Mouse (Mus musculus) neural tube, embryonic 15.5 days (tissue): ENCODE data around the gene Pet100. TPM values are rescaled to one million over a fixed set of nuclear protein-coding genes. Genes with fewer than 3 reads are reported as not detected.
A peak's percentile ranks its signal among the peaks of the same experiment; 100 is the strongest.

ENCODE experiments used
- ATAC-seq: fragments of 200-750 bp; cut with Nextera tagmentation; 2 replicates; pipeline ENCODE4 v1.8.0; 2017; ENCODE audit warnings: mild to moderate bottlenecking, moderate TSS enrichment, moderate library complexity; ENCODE audit not compliant: low FRiP score
- H3K27ac ChIP-seq: fragments of 300-500 bp; sonication (generic); replicated peaks from 2 replicates; pipeline ENCODE4 v1.5.1; 2015; ENCODE audit warnings: mild to moderate bottlenecking, inconsistent platforms
- H3K27me3 ChIP-seq: fragments of 300-500 bp; sonication (generic); replicated peaks from 2 replicates; pipeline ENCODE4 v1.6.1; 2015; ENCODE audit warnings: inconsistent platforms
- H3K36me3 ChIP-seq: fragments of 300-500 bp; sonication (generic); 2 replicates; pipeline ENCODE4 v1.6.1; 2015; ENCODE audit warnings: inconsistent platforms
- H3K4me1 ChIP-seq: fragments of 300-500 bp; sonication (generic); 2 replicates; pipeline ENCODE4 v1.6.1; 2015; ENCODE audit warnings: inconsistent platforms
- H3K4me2 ChIP-seq: fragments of 300-500 bp; sonication (generic); 2 replicates; pipeline ENCODE4 v1.6.1; 2015; ENCODE audit warnings: inconsistent platforms, mild to moderate bottlenecking, moderate library complexity
- H3K4me3 ChIP-seq: fragments of 300-500 bp; sonication (generic); replicated peaks from 2 replicates; pipeline ENCODE4 v1.5.1; 2015; ENCODE audit warnings: mild to moderate bottlenecking, inconsistent platforms
- H3K9ac ChIP-seq: fragments of 300-500 bp; sonication (generic); replicated peaks from 2 replicates; pipeline ENCODE4 v1.6.1; 2015; ENCODE audit warnings: mild to moderate bottlenecking, inconsistent platforms
- H3K9me3 ChIP-seq: fragments of 300-500 bp; sonication (generic); replicated peaks from 2 replicates; pipeline ENCODE4 v1.6.1; 2016; ENCODE audit warnings: inconsistent platforms
- WGBS: fragments of 180-500 bp; shearing (Covaris S2); methylation state at CpG from one replicate; pipeline ENCODE4 v1.1.7; 2015; ENCODE audit warnings: mixed read lengths; 5-methylcytosine and 5-hydroxymethylcytosine counted together
- polyA plus RNA-seq: library from polyadenylated mRNA; unstranded; fragments of >200 nt; fragmentation: Nextera tagmentation; extraction: Ambion mirVana; gene quantifications from 2 replicates; pipeline ENCODE4 v1.2.1, GENCODE M21; 2015

The Pet100 gene
- polyA plus RNA-seq, 1 experiment from 2014 or later = 90.1 TPM

DNA sequence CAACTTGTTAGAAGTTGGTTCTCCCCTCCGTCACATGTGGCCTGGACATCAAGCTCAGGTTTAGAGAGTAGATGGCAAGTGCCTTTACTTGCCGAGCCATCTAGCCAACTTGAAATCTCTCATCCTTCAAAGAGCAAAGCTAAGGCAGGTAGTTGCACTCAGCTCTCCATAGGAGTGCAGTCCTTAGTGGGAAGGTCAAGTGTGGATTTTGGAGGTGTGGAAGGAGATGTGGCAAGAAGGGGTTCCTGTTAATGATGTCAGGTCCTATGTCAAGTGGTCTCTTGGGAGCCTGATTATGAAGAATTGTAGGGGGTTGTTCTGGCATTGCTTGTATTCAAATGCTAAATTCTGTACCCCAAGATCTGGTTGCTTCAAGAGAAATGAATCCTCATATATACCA, 26.9 kb upstream of the Pet100 start:
- Histone ChIP-seq H3K9ac (no peak overlapping the region), H3K27ac (no peak overlapping the region), H3K4me3 (no peak overlapping the region), H3K36me3 (peaks cover 18% of the 10 kb centered on the region), H3K4me2 (no peak overlapping the region), H3K27me3 (no peaks in the 10 kb centered on the region), H3K9me3 (no peaks in the 10 kb centered on the region), H3K4me1 (peaks cover 3% of the 10 kb centered on the region; the same call in 1 of the 2 replicates)
- ATAC-seq = no peak
- WGBS = 91% methylated on average over 2 of the region's 2 CpGs

DNA sequence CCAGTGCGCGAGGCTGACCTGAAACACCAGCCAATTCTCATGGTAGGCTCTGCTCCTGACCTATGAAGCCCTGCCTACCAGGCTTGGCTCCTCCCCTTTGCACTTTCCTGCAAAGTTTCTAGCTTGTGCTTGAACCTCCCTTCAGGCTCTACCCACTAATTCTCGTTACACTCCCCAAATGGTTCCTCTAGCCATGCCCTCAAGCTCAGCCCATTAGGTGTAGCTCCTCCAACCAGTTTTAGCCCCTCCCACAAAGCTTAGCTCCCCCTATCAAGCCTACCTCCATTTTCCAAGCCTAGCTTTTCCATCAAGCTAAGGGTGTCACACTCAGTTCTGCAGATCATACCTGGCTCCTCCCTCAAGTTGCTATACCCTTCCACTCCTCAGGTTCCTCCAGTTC, 23.3 kb upstream of the Pet100 start:
- WGBS = 86% methylated on average over 3 of the region's 3 CpGs
- Histone ChIP-seq H3K9me3 (no peaks in the 10 kb centered on the region), H3K9ac (no peak overlapping the region), H3K4me3 (no peak overlapping the region), H3K27me3 (no peaks in the 10 kb centered on the region), H3K36me3 (peaks cover 51% of the 10 kb centered on the region), H3K4me1 (peaks cover 3% of the 10 kb centered on the region; the same call in 1 of the 2 replicates), H3K27ac (no peak overlapping the region), H3K4me2 (no peak overlapping the region)
- no peak for ATAC-seq

DNA sequence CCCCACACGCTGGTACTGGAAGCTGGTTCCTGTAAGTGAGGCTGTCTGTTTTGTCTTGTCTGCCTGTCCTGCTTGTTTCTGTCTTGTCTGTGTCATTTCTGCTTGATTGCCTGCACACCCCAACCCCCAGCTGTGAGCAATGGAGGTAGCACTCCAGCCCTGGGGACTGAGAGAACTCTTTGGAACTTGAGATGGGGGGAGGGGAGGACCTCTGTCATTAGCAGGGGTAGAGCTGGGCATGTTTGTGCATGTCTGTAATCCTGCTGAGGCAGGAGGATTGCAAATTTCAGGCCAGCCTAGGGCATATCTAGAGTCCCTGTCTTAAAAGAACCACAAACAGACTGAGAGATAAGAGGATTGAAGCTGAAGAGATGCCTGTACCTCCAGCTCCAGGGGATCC, 22.1 kb upstream of the Pet100 start:
- no peaks in the 10 kb centered on the region for H3K9me3 ChIP-seq
- H3K27me3 ChIP-seq = no peaks in the 10 kb centered on the region
- no peak overlapping the region for H3K27ac ChIP-seq
- peaks cover 63% of the 10 kb centered on the region for H3K36me3 ChIP-seq
- no peak overlapping the region for H3K4me3 ChIP-seq
- ATAC-seq = no peak
- 50% methylated on average over 1 of the region's 1 CpGs for WGBS
- no peak overlapping the region for H3K9ac ChIP-seq
- H3K4me1 ChIP-seq = no peaks in the 10 kb centered on the region
- H3K4me2 ChIP-seq = no peak overlapping the region

DNA sequence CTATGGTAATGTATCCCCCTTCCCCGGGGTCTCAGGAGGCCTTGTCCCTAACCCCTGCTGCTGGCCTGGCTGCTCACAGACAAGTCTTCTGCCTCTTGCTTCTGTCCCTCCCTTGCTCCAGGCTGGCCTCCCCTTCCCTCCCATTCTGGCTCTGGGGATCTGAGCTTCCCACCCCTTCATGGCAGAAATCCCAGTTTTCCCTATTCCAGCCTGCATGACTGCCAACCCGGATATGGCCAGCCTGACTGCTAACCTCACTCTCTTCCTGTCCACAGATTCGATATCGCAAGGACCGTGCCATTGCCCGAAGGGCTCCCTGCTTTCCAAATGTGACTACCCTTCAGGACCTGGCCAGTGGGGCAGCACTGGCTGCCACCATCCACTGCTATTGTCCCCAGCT, 20.9 kb upstream of the Pet100 start:
- H3K4me2 ChIP-seq = no peak overlapping the region
- H3K4me1 ChIP-seq = no peaks in the 10 kb centered on the region
- no peak overlapping the region for H3K4me3 ChIP-seq
- no peak overlapping the region for H3K27ac ChIP-seq
- ATAC-seq = no peak
- WGBS = 97% methylated on average over 6 of the region's 6 CpGs
- H3K36me3 ChIP-seq = peaks cover 73% of the 10 kb centered on the region
- H3K27me3 ChIP-seq = no peaks in the 10 kb centered on the region
- H3K9me3 ChIP-seq = no peaks in the 10 kb centered on the region
- no peak overlapping the region for H3K9ac ChIP-seq

DNA sequence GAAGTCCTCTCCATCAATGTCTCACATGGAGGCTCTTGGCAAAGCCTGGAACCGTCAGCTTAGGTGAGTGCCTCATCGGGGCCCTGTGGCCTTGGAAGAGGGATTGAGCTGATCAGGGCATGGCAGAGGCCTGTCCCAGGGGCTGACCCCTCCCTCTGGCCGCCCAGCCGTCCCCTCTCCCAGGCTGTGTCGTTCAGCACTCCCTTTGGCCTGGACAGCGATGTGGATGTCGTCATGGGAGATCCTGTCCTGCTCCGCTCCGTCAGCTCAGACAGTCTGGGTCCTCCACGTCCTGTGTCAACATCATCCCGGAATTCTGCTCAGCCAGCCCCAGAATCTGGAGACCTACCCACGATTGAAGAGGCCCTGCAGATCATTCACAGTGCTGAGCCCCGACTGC, 17.9 kb upstream of the Pet100 start:
- Histone ChIP-seq H3K27me3 (no peaks in the 10 kb centered on the region), H3K4me1 (no peaks in the 10 kb centered on the region; the same call in 1 of the 2 replicates), H3K4me3 (no peak overlapping the region), H3K9me3 (no peaks in the 10 kb centered on the region), H3K36me3 (peaks cover 94% of the 10 kb centered on the region), H3K27ac (no peak overlapping the region), H3K4me2 (no peak overlapping the region), H3K9ac (no peak overlapping the region)
- no peak for ATAC-seq
- 85% methylated on average over 13 of the region's 13 CpGs for WGBS

DNA sequence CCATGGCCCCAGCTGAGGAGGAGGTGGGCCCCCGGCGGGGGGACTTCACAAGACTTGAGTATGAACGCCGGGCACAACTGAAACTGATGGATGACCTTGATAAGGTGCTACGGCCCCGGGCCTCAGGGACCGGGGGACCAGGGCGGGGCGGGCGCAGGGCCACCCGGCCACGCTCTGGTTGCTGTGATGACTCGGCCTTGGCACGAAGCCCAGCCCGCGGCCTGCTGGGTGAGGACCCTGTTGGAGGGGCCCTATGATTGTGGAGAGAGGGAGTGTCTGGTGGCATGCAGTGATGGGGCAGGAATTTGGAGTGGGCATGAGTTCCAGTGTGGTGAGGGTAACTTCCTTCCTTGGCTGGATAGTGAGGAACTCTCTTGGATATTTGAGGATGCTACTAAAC, 14.8 kb upstream of the Pet100 start:
- Histone ChIP-seq H3K4me3 (no peak overlapping the region), H3K9me3 (no peaks in the 10 kb centered on the region), H3K9ac (no peak overlapping the region), H3K36me3 (peaks cover 96% of the 10 kb centered on the region), H3K27ac (no peak overlapping the region), H3K4me1 (no peaks in the 10 kb centered on the region; the same call in 1 of the 2 replicates), H3K27me3 (no peaks in the 10 kb centered on the region), H3K4me2 (no peak overlapping the region)
- no peak for ATAC-seq
- 82% methylated on average over 16 of the region's 16 CpGs for WGBS

DNA sequence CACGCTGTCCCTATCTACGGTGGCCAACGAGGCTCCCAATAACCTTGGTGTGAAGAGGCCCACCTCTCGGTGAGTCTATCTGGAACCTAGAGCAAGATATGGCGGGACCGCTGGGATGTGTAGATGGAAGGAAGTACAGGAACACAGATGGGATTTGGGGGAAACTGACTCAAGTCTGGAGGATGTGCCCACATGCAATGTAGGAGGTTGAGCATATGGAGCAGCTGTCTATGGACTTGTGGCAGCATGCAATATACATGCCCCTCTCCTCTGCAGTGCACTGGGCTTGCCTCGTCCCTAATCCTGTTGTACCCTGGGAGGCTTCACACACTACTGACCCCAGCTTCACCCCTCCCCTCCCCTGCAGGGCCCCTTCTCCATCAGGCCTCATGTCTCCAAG, 13.5 kb upstream of the Pet100 start:
- Histone ChIP-seq H3K27ac (no peak overlapping the region), H3K27me3 (no peaks in the 10 kb centered on the region), H3K4me3 (no peak overlapping the region), H3K4me2 (no peak overlapping the region), H3K9ac (no peak overlapping the region), H3K9me3 (no peaks in the 10 kb centered on the region), H3K4me1 (no peaks in the 10 kb centered on the region; the same call in 1 of the 2 replicates), H3K36me3 (peaks cover 93% of the 10 kb centered on the region)
- no peak for ATAC-seq
- 93% methylated on average over 7 of the region's 7 CpGs for WGBS

DNA sequence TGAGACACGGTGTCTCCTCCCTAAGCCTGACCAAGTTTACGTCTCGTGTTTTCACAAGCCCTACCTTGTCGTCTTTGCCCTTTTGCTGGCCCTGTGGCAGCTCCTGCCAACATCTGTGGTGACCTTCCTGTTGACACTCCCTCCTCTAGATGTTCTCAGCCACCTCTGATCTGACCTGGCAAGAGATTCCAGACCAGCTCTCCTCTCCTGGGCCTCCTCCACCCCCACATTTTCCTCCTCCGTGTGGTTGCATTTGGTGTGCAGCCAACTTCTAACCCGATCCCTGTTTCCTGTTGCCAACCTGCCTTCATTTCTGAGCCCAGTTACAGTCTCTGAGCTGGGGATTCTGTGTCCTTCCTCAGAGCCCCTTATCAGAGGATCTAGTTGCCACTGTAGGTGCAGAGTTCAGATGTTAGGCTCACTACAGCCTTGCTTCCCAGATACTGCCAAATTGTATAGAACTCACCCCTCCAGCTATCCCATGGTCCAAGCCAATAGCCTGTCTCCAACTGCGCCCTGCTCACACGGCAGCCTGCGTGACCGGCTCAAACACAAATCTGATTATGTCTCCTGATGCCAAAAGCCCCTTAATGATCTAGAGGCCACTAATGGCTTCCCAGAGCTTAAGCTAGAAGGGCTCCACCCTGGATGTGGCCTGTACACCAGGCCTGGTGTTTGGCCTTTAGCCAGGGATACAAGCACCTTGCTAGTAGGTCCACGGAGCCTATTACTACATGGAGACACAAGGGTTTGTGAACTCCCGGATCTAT, 12.1 kb upstream of the Pet100 start:
- Histone ChIP-seq H3K27me3 (no peaks in the 10 kb centered on the region), H3K4me2 (no peak overlapping the region), H3K36me3 (peaks cover 93% of the 10 kb centered on the region), H3K9ac (no peak overlapping the region), H3K27ac (no peak overlapping the region), H3K4me1 (no peaks in the 10 kb centered on the region; the same call in 1 of the 2 replicates), H3K9me3 (no peaks in the 10 kb centered on the region), H3K4me3 (no peak overlapping the region)
- WGBS = 88% methylated on average over 12 of the region's 12 CpGs
- no peak for ATAC-seq

DNA sequence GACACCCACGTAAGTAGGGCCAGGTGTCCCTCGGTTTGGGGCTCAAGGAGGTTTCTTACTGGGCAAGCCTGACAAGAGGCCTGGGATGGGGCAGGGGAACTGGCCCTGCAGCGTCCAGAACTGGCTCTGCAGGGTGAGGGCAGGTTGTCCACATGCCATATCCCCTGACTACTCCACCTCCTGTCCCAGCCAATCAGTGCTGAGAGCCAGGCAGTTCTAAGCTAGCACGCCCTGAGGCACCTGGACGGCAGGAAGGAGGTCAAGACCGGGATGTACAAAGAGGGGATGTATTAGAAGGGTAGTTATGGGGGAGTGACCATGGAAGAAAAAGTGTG, 11.6 kb upstream of the Pet100 start:
- peaks cover 93% of the 10 kb centered on the region for H3K36me3 ChIP-seq
- no peaks in the 10 kb centered on the region for H3K27me3 ChIP-seq
- H3K4me3 ChIP-seq = no peak overlapping the region
- ATAC-seq = no peak
- H3K9me3 ChIP-seq = no peaks in the 10 kb centered on the region
- H3K27ac ChIP-seq = no peak overlapping the region
- no peak overlapping the region for H3K4me2 ChIP-seq
- H3K9ac ChIP-seq = no peak overlapping the region
- H3K4me1 ChIP-seq = no peaks in the 10 kb centered on the region; the same call in 1 of the 2 replicates
- 93% methylated on average over 6 of the region's 6 CpGs for WGBS

DNA sequence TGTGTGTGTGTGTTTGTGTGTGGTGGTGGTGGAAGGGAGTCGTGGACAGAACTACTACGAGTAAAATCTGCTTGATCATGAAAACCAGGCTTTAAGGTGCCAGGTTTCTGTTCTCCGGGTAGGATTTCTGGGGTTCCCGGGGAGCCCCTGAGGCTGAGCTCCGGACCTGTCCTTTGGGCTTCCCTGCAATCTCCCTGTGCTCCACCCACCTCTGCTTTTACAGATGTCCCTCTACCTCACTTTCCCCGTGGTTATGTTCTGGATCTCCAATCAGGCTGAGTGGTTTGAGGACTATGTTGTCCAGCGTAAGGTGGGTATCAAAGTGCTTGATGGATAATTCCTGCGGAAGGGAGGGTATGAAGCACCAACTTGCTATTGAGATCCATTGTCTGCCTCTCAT, 771 bp downstream of the Pet100 start:
- no peaks in the 10 kb centered on the region for H3K27me3 ChIP-seq
- peaks cover 28% of the 10 kb centered on the region for H3K4me1 ChIP-seq
- ATAC-seq = no peak
- H3K27ac ChIP-seq = no peak overlapping the region
- peak overlapping the region; percentile 85 for H3K4me2 ChIP-seq
- H3K9me3 ChIP-seq = no peaks in the 10 kb centered on the region
- 70% methylated on average over 8 of the region's 8 CpGs for WGBS
- H3K9ac ChIP-seq = peak overlapping the region; percentile 73
- H3K36me3 ChIP-seq = peaks cover 14% of the 10 kb centered on the region
- peak overlapping the region; percentile 79 for H3K4me3 ChIP-seq

DNA sequence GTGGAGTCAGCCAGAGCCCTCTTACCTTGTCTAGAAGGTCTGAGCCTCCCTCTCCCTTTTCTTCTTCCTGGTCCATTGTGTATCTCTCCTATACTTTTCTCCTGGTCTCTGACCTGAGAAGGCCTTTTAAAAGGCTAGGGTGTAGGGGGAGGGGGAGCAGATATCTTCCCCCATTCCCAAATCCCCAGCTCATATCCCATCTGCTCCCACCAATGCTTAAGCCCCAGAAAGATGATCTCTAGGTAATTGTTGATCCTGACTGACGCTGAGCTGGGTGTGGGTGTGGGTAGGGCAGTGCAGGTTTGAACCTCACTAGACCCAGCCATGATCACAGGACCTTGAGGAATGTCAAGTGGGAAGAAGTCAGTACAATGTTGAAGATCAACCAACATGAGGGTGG, 4.1 kb downstream of the Pet100 start, which contains the start of gene Pcp2:
TSS of gene Pcp2 (minus strand) at position 101 of the 400 bp plus-strand sequence.
- 58% methylated on average over 1 of the region's 1 CpGs for WGBS
- no peak for ATAC-seq
- H3K4me1 ChIP-seq = peaks cover 15% of the 10 kb centered on the region

DNA sequence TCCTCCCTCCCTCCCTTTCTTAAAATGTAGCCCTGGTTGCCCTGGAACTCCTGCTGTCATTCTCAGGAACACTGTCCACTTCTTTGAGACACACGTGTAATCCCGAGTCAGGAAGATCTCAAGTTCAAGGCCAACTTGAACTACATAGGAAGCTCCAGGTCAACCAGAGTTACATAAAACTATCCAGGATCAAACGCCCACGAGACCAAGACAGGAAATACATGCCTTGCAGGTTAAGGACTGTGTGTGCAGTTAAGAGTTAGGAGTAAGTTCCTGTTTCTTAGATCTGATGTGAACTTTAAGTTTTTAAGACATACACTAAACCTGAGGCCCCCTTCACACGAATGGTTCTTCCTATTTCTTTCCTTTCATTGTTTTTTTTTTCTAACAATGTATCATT, 5.6 kb downstream of the Pet100 start:
- Histone ChIP-seq H3K27me3 (peaks cover 10% of the 10 kb centered on the region), H3K4me3 (no peak overlapping the region), H3K36me3 (no peaks in the 10 kb centered on the region), H3K27ac (no peak overlapping the region), H3K4me2 (no peak overlapping the region), H3K9ac (no peak overlapping the region), H3K4me1 (peaks cover 20% of the 10 kb centered on the region), H3K9me3 (no peaks in the 10 kb centered on the region)
- WGBS = 65% methylated on average over 5 of the region's 5 CpGs
- no peak for ATAC-seq

More for the DNA sequence above, 4.1 kb downstream of the Pet100 start, which contains the start of gene Pcp2:
- Histone ChIP-seq H3K27me3 (peaks cover 10% of the 10 kb centered on the region), H3K27ac (no peak within 1 kb of the TSS), H3K4me2 (no peak within 1 kb of the TSS), H3K9ac (0 out of 2 replicates have a peak within 1 kb of the TSS, but pooled peaks have one; percentile 5), H3K4me3 (no peak within 1 kb of the TSS), H3K9me3 (no peaks in the 10 kb centered on the region), H3K36me3 (no peaks in the 10 kb centered on the region)
